Mouse (Mus musculus): ENCODE results near the gene Baz2b. TPM values are rescaled to one million over a fixed set of nuclear protein-coding genes. Genes with fewer than 3 reads are reported as not detected.

Gene Baz2b
- polyA plus RNA-seq, 1 experiment from 2014 or later: 37.7 TPM

DNA sequence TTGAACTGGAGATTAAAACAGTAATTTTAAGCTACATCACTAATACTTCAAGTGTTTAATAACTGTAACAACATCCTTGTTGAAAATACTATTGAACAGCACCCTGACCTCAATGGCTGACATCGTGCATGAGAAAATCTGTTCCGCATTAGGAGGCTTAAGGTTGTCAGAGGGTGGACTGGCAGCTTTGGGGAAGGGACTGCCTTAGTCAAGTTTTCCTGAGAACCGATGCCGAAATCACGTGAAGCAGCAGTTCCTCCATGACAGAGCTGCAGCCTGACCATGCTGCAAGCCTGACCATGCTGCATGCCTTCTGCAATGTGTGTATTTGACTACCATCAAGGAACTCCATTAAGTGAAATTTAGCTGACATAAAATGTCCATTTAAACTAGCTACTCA is 188.1 kb downstream of the Baz2b start:
- WGBS (ENCODE audit: missing documents): 90% methylated on average over 5 of the region's 5 CpGs
- H3K27ac ChIP-seq: no peak overlapping the region
- no peak overlapping the region for H3K4me3 ChIP-seq (ENCODE audit: inconsistent target)
- H3K36me3 ChIP-seq (ENCODE audit: inconsistent target): no peaks in the 10 kb centered on the region
- peaks cover 55% of the 10 kb centered on the region; the same call in 1 of the 2 replicates for H3K79me2 ChIP-seq (ENCODE audit: inconsistent target)

DNA sequence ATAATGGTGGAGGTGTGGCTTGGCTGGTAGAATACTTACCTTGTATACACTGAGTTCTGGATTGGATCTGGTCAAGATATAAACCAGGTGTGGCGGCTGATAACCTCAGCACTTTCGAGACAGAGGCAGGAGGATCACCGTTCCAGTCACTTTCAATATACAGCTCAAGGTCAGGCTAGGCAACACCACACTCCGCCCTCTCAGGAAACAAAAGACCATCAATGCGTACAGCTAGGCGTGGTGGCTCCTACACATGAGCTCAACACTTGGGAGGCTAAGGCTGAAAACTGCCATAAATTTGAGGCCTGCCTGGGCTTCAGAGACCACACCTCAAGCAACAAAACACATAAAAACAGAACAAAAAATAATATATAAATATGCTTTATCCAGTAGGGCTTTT is 188.5 kb downstream of the Baz2b start:
- peaks cover 55% of the 10 kb centered on the region; the same call in 1 of the 2 replicates for H3K79me2 ChIP-seq (ENCODE audit: inconsistent target)
- H3K36me3 ChIP-seq (ENCODE audit: inconsistent target): no peaks in the 10 kb centered on the region
- no peak overlapping the region for H3K4me3 ChIP-seq (ENCODE audit: inconsistent target)
- 100% methylated on average over 6 of the region's 6 CpGs for WGBS (ENCODE audit: missing documents)
- H3K27ac ChIP-seq: no peak overlapping the region

DNA sequence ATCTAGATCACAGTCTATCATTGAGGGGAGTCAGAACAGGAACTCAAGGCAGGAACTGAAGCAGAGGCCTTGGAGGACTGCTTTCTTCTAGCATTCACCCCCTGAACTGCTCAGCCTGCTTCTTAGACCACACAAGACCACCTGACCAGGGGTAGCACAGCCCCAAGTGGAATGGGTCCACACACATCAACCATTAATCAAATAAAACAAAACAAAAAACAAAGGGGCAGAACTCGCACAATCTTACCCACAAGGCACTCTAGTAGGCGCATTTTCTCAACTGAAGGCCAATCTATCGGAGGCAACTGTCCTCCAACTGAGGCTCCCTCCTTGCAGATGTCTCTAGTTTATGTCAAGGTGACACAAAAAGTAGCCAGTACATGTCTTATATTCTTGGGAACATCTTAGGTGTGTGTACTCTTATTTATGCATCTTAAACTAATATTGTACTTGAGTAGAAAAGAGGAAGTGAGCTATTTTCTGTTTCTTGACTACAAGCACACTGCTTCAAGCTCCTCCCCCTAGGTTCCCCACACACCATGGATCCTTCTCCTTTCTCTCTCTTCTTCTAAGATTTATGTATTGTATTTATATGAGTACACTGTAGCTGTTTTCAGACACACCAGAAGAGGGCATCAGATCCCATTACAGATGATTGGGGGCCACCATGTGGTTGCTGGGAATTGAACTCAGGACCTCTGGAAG is 189.9 kb downstream of the Baz2b start:
- H3K36me3 ChIP-seq (ENCODE audit: inconsistent target): no peaks in the 10 kb centered on the region
- H3K27ac ChIP-seq: peak overlapping the region; percentile 92
- WGBS (ENCODE audit: missing documents): 95% methylated on average over 3 of the region's 3 CpGs
- peaks cover 66% of the 10 kb centered on the region; the same call in 1 of the 2 replicates for H3K79me2 ChIP-seq (ENCODE audit: inconsistent target)
- no peak overlapping the region for H3K4me3 ChIP-seq (ENCODE audit: inconsistent target)

- no peaks in the 10 kb centered on the region for H3K36me3 ChIP-seq (ENCODE audit: inconsistent target)
These were observed 190.7 kb downstream of the Baz2b start for GRCm38 (mm10) chr2:60018875-60019501.

DNA sequence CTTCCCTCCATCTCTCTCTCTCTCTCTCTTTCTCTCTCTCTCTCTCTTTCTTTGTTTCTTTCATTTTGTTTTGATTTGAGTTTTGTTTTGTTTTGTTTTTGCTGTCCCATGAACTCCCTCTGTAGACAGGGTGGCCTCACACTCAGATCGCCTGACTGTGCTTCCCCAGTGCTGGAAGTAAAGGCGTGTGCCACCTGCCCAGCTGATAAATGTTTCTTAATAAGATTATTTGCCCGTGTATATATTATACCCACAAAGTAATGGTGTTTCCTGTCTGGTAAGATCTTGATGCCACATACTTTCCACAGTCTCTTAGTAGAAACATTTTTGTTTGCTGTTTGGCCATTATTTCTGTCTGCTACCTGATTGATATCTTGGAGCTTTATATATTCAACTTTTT is 198.1 kb downstream of the Baz2b start:
- no peaks in the 10 kb centered on the region for H3K36me3 ChIP-seq (ENCODE audit: inconsistent target)
- H3K27ac ChIP-seq: no peak overlapping the region
- 56% methylated on average over 3 of the region's 3 CpGs for WGBS (ENCODE audit: missing documents)
- H3K4me3 ChIP-seq (ENCODE audit: inconsistent target): no peak overlapping the region
- H3K79me2 ChIP-seq (ENCODE audit: inconsistent target): peaks cover 24% of the 10 kb centered on the region; the same call in 1 of the 2 replicates

More at GRCm38 (mm10) chr2:60018875-60019501, 190.7 kb downstream of the Baz2b start:
- Histone ChIP-seq H3K4me3 (ENCODE audit: inconsistent target) (no peak overlapping the region), H3K79me2 (ENCODE audit: inconsistent target) (peaks cover 68% of the 10 kb centered on the region; the same call in 1 of the 2 replicates), H3K27ac (peak overlapping the region; percentile 92)
- 7% methylated on average over 10 of the region's 10 CpGs for WGBS (ENCODE audit: missing documents)

DNA sequence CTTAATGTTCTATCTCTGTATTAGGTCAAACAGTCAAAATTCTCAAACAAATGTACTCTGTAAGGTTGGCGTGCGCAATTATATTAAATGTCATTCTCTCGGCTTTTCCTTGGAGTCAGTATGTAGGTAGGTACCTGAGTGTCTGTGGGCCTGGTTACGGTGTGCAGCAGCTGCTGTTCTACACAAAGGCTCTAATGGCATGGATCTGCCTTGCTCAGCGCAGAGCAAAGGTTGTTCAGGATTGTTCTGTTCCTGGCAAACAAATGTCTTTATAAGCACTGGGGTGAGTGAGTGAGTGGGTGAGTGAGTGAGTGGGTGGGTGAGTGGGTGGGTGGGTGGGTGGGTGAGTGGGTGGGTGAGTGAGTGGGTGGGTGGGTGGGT is 206.0 kb downstream of the Baz2b start:
- Histone ChIP-seq H3K79me2 (ENCODE audit: inconsistent target) (no peaks in the 10 kb centered on the region; the same call in 1 of the 2 replicates), H3K27ac (no peak overlapping the region), H3K4me3 (ENCODE audit: inconsistent target) (no peak overlapping the region), H3K36me3 (ENCODE audit: inconsistent target) (peaks cover 13% of the 10 kb centered on the region; the same call in 1 of the 2 replicates)
- 90% methylated on average over 5 of the region's 5 CpGs for WGBS (ENCODE audit: missing documents)

- Histone ChIP-seq H3K79me2 (ENCODE audit: inconsistent target) (no peaks in the 10 kb centered on the region; the same call in 1 of the 2 replicates), H3K4me3 (ENCODE audit: inconsistent target) (no peak overlapping the region), H3K36me3 (ENCODE audit: inconsistent target) (peaks cover 13% of the 10 kb centered on the region; the same call in 1 of the 2 replicates), H3K27ac (no peak overlapping the region)
- WGBS (ENCODE audit: missing documents): 93% methylated on average over 4 of the region's 5 CpGs
These were observed 206.5 kb downstream of the Baz2b start for GRCm38 (mm10) chr2:60003038-60003664.

DNA sequence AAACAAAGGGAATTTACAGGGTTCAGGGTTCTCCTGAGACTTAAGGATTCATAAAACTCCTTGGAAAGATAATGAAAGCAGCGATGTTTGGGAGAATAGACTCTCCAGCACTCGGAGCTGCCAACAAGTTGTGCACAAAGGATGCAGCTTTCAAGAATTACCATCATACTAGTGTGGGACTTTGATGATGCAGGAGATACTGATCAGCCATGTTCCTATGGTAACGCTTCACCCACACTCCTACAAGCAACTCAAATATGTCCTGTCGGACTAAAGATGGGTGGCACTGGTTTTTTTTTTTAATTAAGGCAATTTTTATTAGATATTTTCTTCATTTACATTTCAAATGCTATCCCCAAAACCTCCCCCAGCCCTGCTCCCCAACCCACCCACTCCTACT is 209.4 kb downstream of the Baz2b start:
- 88% methylated on average over 4 of the region's 4 CpGs for WGBS (ENCODE audit: missing documents)

DNA sequence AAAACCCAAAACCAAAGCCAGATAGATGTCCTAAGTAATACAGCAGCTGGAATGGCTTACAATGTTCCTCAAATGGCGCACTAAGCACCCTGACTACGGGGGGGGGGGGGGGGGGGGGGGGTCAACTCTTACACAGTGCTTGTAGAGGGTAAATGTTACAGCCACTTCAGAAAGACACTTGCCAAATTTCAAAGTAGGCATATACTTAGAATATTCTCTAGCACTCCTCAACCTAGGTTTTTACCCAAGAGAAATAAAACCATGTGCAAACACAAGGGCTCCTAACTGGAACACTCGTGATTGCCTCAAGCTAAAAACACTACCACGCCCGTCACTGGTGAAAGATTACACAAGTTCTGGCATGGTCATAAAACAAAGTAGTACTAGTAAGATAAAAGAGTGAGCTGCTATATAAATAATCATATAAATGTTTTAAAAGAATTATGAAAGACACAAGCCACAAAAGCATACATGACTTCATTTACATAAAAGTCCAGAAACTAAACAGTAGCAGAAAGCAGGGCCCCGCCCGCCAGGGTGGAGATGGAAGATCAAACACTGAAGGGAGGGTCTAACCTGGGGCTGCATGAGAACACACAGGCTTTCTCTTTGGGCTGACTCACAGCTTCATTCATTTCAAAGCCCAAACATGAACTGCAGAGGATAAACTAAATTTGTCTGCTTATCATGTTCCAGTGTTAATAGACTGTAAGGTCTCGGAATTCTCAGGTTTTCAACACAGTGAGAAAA is 212.0 kb downstream of the Baz2b start:
- Histone ChIP-seq H3K27ac (no peak overlapping the region), H3K79me2 (ENCODE audit: inconsistent target) (no peaks in the 10 kb centered on the region), H3K4me3 (ENCODE audit: inconsistent target) (no peak overlapping the region), H3K36me3 (ENCODE audit: inconsistent target) (peaks cover 1% of the 10 kb centered on the region; the same call in 1 of the 2 replicates)
- 96% methylated on average over 6 of the region's 8 CpGs for WGBS (ENCODE audit: missing documents)

More for the DNA sequence above, 209.4 kb downstream of the Baz2b start:
- H3K36me3 ChIP-seq (ENCODE audit: inconsistent target): peaks cover 10% of the 10 kb centered on the region; the same call in 1 of the 2 replicates
- H3K79me2 ChIP-seq (ENCODE audit: inconsistent target): no peaks in the 10 kb centered on the region
- no peak overlapping the region for H3K4me3 ChIP-seq (ENCODE audit: inconsistent target)
- H3K27ac ChIP-seq: no peak overlapping the region

DNA sequence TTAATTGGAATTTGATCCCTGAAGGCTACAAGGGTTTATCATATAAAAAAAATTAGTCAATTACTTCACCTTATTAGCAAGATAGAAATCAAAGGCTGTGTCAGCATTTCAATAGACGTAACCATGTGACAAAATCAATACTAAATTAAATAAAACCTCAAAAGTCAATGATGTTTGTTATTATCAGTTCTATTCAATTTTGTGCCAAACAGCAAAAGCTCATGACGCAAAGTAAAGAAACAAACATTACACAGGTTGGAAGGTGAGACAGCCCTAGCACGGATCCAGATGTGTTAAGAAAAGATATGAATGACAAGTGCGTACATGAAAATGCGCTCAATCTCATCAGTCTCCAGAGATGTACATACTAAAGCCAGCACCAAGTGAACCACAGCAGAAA is 212.7 kb downstream of the Baz2b start:
- Histone ChIP-seq H3K79me2 (ENCODE audit: inconsistent target) (no peaks in the 10 kb centered on the region), H3K27ac (no peak overlapping the region), H3K36me3 (ENCODE audit: inconsistent target) (peaks cover 7% of the 10 kb centered on the region; the same call in 1 of the 2 replicates), H3K4me3 (ENCODE audit: inconsistent target) (no peak overlapping the region)
- WGBS (ENCODE audit: missing documents): 96% methylated on average over 5 of the region's 5 CpGs

GRCm38 (mm10) chr2:59993190-59993535 is 216.5 kb downstream of the Baz2b start:
- Histone ChIP-seq H3K27ac (no peak overlapping the region), H3K4me3 (ENCODE audit: inconsistent target) (no peak overlapping the region), H3K79me2 (ENCODE audit: inconsistent target) (no peaks in the 10 kb centered on the region), H3K36me3 (ENCODE audit: inconsistent target) (peaks cover 7% of the 10 kb centered on the region; the same call in 1 of the 2 replicates)
- 93% methylated on average over 3 of the region's 3 CpGs for WGBS (ENCODE audit: missing documents)

GRCm38 (mm10) chr2:59992488-59993189 is 217.0 kb downstream of the Baz2b start:
- Histone ChIP-seq H3K79me2 (ENCODE audit: inconsistent target) (no peaks in the 10 kb centered on the region), H3K27ac (no peak overlapping the region), H3K36me3 (ENCODE audit: inconsistent target) (peaks cover 7% of the 10 kb centered on the region; the same call in 1 of the 2 replicates), H3K4me3 (ENCODE audit: inconsistent target) (no peak overlapping the region)
- 88% methylated on average over 10 of the region's 10 CpGs for WGBS (ENCODE audit: missing documents)

DNA sequence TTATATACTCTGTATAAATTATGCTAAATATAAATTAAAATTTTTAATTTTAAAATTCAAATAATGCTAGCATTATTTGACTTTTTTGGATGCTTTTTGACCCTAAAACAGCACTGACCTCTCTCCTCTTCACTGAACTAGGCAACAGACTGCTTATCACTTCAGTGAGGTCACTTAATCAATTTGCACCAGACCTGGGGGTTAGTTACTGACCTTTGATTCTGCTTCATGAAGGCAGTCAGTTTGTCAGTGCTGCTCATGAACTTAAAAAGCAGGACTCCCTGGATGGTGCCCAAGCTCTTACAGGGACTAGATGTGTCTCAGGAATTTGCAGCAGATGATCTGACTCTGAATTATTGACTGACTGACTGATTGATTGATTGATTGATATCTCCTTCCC is 217.9 kb downstream of the Baz2b start:
- peaks cover 7% of the 10 kb centered on the region; the same call in 1 of the 2 replicates for H3K36me3 ChIP-seq (ENCODE audit: inconsistent target)
- H3K27ac ChIP-seq: no peak overlapping the region
- H3K79me2 ChIP-seq (ENCODE audit: inconsistent target): no peaks in the 10 kb centered on the region
- H3K4me3 ChIP-seq (ENCODE audit: inconsistent target): no peak overlapping the region

GRCm38 (mm10) chr2:59987521-59987920 is 222.1 kb downstream of the Baz2b start:
- H3K4me3 ChIP-seq (ENCODE audit: inconsistent target): no peak overlapping the region
- H3K36me3 ChIP-seq (ENCODE audit: inconsistent target): peaks cover 4% of the 10 kb centered on the region; the same call in 1 of the 2 replicates
- WGBS (ENCODE audit: missing documents): 99% methylated on average over 6 of the region's 6 CpGs
- no peaks in the 10 kb centered on the region for H3K79me2 ChIP-seq (ENCODE audit: inconsistent target)
- H3K27ac ChIP-seq: no peak overlapping the region
